Mouse (Mus musculus) adrenal gland, postnatal 4 days (tissue): ENCODE measurements around the gene Babam2. TPM values are rescaled to one million over a fixed set of nuclear protein-coding genes. Genes with fewer than 3 reads are reported as not detected.

Experiments used
- DNase-seq, 2 experiments: peaks; one replicate each; pipeline ENCODE4 v3.0.0; 2021 to 2022; ENCODE audit warnings: low spot score in 2 of 2, mixed read lengths in 2 of 2
- total RNA-seq, 2 experiments: library from RNA; stranded (reverse); gene quantifications; 2 replicates each; pipeline ENCODE4 v1.2.3; 2021

Babam2 gene
- total RNA-seq, 2 experiments from 2014 or later = 99.6 to 107 TPM

DNA sequence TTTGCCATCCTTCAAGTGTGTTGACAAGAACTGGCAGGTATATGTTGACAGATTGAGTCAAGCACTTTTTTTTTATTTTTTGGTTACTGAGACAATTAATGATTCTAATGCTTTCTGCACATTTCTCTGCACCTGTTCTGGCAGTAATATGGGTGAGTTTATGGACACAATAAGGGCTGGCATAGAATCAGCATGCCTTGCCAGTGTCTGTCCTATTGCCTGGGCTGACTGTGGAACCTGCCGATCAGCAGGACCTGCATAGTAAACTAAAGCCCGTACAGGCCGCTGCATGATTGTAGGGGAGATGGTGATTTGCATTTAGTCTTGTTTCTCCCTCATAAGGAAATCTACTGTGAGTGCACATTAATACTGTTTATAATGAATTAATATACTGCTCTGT lies 178.0 kb downstream of the Babam2 start:
- no peak for DNase-seq

DNA sequence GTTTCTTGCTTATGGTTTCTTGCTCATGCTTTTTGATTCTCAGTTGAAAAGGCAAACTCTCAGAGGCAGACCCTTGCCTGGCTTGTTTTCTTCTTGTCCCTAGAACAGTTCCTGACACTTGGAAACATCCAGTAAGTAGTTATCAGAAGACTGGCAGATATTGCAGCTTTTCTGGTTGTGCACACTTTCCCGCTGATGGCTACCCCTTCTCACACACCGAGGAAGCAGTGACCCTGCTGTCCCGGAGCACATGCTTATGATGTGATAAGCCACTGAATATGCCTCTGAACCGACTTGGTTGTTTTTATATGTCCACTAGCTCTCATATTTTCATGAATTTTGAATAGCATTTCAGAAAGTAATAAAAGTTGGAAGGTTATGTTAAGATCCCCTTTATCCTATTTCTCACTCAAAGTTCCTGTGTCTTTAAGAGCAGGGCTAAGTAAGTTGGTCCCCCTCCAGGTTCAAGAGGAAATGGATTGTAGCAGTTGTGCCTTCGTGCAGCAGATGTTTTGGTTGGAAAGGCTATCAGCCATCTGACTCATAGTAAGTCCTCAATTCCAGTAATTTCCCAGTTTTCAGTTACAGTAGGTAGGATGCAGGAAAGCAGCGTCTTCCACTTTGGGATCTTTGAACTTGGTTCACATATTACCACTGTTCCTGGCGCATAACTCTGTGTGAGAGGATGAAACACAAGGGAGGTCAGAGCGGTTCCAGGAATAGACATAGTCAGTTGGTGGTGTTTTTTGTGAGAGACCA lies 178.9 kb downstream of the Babam2 start:
- DNase-seq = no peak

DNA sequence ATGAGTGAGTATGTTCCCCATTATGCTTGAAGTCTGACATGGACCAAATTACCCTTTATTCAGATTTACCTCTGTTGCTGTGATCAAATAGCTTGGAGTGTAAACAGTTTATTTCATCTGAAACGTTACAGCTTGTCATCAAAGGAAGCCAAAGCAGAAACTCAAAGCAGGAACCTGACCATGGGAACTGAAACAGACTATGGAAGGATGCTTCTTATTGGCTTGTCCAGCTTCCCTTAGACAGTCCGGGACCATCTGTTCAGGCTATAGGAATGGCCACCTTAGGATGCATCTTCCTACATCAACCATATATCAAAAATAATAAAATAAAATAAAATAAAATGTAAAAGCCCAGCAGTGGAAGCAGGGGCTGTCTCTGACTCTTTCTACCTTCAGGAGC lies 183.0 kb downstream of the Babam2 start:
- no peak for DNase-seq

DNA sequence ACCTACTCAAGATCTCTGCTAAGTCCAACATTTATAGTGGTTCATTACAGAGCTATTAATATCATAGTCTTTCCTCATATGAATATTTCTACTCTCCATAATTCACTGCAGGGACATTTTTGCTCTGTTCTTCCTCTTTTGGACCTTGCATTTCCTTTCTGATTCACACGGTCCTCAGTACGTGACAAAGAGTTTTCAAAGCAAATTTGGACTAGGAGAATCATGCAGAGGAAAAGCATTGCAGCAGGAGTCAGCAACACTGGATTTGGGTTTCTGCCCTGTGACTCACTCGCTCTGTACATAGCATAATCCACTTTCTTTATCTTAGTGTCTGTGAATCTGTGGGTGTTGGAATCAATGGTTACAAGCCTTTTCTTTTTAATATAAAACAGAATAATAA lies 184.8 kb downstream of the Babam2 start:
- DNase-seq = no peak

DNA sequence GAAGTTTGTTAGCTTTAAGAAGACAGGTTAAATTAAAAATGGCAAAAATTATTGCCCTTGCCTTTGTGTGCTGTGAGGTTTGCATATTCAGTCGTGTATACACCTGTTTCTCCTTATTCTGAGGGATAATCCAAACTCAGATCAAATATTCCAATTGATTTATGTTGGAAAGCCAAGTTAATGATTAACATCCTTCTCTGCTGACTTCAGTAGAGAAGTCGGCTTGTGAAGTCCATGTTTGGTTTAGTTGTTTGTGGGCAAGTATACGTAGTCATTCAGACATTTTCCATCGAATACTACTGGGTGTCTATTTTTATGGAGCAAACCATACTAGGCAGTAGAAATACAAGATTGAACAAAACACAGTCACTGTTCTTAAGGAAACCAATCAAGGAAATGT lies 187.5 kb downstream of the Babam2 start:
- no peak for DNase-seq

DNA sequence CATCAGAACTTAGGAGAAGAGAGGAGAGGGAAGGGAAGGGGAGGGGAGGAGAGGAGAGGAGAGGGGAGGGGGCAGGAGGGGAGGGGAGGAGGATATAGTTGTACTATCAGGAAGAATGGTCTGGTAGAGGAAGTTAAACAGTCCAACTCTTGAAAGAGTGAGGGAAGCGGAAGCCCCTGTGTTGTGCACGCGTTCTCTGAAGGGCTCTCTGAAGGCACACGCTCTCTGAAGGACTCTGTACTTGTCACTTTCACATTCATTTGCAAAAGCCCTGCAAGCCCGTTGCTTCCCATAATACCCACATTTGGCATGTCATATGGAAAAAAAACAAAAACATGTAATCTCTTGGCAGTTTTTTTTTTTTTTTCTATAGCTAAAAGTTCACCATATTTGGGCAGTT lies 190.1 kb downstream of the Babam2 start:
- no peak for DNase-seq

DNA sequence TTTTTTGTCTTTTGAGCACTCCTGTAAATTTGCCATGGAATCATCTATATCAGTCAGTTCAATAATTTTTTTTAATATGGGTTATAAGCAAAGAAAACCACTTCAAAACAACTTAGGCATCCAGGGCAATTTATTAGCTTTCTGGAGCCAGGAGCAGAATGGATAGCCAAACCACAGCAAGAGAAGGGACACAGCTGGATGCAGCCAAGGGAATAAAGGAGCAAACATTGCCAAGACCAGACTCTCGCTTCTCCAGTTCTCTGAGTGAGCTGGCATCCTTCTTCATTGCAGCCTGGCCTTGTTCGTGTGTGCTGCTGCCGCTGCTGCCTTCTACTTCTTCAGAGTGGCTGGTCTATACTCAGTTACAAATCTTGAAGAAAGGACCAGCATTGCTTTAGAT lies 190.9 kb downstream of the Babam2 start:
- DNase-seq = no peak

DNA sequence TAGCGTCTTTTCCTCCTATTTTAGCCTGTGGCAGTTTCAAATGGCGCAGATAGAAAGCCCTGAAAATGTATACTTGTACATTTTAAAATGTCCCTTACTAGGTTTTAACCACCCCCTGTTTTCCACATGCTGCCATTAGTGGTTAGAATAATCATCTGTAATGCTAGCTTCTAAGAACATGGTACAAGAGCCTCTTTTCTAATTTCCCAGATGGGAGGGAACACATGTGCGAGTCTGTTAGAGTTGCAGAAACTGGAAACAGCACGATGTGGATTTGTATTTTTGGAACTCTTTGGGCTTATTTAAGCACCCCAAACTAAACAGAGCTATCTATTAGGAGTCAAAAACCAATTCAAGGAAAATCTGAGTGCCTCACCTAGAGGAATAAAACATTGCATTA lies 195.1 kb downstream of the Babam2 start:
- DNase-seq = no peak

DNA sequence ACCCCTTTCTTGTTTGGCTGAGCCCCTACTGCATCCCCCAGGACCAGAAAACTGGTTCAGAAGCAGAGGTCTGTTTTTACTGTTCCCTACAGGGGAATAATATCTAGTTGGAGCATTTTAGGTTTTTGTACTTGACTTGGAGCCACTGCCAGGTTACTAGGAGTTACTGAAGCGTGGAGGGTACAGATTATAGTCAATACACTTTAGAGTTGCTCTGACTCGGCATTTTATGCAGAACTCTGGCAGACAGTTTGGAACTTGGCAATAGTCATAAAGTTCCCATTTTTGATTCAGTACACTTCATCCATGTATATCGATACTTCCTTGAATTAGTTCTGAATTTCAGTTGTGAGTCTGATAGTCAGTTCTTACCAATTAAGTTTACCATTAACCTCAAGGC lies 202.4 kb downstream of the Babam2 start:
- no peak for DNase-seq

DNA sequence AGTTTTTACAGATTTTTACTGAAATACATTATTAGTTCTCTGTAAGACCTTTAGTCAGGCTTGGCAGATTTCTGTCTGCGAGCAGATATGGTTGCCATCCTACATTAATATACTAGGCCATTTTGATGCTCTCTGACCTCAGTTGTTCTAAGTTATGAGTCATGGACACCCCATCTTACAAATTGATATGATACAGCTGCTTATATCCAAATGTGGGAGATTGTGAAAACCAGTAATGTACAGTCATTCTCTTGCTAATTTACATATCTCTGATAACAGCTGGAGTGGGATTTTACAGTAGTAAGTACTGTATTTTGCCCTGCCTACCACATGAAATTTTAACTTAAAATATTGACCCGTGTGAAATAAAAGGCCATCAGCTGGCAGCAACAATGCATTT lies 204.7 kb downstream of the Babam2 start:
- no peak for DNase-seq

DNA sequence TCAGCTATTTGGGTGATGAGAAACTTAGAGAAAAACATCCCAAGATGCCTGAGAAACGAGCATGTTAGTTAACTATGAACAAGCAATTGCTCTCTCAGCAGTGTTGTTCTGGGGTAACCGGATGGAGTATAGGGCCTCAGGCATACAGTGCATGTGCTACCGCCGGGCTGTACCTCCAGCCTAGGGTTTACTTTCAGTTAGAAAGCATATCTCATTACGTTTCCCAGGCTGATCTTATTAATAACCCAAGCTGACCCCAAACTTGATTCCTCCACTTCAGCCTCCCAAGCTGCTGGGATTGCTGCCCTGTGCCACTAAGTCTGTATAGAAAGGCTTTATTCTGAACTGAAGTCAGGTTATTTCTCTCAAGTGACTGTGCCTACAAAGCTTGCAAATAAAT lies 205.4 kb downstream of the Babam2 start:
- no peak for DNase-seq

DNA sequence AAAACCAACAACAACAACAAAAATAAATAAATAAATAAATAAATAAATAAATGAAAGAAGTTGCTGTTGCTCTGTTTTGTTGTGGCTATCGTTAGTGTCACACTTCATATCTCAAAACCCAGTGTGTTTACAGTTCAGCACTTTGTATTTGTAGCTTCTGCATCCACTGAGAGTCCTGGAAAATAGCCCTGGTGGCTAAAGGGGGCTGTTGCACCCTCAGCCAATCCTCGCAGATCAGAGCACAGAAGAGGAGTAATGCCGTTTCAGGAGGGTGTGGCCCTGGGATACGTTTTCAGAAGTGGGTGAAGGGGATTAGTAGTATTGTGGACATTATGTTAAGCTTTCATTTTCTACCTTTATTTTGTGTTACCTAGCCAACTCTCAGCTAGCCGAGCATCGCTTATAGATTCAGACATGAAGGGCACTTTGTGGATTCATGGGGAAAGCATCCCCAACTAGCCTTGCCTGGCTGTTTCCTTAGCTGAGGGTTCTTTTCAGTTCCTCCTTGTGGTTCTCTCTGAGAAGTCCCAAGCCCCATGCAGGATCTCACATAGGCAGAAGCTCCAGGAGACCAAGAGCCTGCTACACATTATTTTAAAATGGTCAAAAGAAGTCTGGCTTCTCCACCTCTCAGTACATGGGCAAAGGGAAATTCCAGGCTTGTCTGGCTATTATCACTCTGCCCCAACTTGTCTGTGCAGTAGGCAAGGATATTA lies 207.6 kb downstream of the Babam2 start:
- DNase-seq = no peak

DNA sequence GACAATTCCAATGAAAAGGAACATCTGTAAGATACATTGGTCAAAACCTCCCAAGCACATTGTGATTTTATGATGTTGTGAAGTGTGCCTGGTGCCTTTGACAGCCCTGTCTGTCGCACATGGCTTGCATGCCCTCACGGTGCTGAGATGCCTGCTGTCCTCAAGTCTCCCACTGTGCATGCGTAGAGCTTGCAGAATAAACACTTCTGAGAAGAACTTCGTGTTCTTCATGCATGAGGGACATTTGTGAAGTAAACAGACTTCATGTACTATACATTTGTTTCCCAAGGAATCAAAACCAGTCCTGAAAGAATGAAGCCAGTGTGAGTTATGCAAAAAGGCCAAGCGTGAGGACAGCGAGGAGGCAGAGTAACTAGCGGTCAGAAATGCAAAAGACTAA lies 208.3 kb downstream of the Babam2 start:
- no peak for DNase-seq

DNA sequence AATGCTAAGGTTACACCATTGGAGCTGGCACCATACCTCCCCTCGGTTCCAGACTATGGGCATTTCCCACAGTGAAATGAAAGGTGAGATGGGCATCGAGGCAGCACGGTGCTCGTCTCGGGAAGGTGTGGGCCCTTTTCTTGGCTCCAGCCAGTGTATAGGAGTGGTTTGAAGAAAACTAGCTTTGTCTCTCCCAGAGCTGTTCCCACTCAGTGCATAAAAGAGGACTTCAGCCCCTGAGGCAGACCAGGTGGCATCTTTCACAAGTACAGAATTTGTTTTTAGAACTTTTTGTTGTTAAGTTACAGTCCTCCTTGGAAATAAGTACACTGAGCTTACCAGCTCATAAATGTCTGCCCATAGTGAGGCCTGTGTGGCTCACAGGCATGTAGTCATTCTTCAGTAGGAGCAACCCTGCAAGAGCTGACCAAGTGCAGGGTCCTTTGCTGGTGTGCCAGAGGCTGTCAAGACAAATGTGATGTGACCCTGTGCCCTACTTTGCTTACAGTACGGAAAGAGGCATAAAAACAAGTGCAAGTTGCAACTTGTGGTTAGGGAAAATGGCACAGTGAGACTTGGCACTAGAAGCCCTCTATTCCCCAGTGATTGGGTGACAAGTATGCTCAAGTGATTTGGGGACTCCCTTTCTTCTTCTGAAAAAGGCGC lies 208.9 kb downstream of the Babam2 start:
- DNase-seq = no peak

DNA sequence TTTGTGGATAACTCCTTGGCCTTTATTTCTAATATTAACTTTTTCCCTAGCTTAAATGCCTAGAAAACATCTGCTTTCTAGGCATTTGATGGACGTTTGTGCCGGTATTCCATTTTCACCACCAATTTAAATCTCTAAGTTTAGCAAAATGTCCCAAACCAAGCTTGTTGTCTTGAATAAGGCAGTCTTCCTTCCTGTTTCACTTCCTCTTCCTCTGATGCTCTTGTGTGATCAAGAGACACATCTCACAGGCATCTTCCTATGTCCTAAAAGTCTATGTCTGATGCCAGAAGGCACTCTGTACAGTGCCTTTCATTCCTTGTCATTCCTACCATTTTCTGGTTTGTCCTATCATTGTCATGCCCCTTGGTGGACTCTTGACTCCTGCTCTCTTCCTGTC lies 210.5 kb downstream of the Babam2 start:
- no peak for DNase-seq

DNA sequence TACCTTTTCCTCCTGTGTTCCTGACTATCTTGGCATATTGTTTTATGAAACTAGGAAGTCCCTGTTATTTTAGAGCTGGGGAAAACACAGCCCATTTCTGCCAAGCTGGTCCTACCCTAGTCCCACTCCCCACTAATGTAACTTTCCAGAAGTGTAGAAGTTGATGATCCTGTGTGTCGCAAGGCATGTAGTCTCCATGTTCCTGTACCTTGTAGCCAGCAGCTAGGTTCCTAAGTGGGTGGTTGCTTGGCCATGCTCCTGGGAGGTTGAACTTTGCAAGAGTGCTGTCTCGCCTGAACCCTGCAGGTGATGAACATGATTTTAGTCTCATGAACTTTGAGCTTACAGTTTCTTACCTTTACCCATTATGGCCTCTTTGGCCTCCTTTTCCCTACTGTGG lies 211.3 kb downstream of the Babam2 start:
- no peak for DNase-seq

DNA sequence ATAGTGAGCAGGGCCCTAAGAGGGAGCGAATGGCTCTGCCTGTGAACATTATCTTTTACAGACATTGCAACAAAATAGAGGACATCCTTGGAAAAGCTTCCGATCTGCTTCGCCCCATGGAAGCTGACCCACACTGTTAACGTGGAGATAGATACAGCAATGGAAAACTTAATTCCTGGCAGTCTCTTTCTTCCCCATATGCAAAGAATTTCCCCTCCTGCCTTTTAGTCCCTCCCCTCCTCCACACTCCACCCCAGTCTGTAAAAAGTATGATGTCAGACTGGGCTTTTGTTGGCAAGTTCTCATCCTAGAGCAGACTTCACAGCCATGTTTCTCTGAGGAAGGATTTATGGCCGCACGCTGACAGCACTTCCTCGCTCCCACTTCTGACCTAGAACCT lies 218.8 kb downstream of the Babam2 start:
- DNase-seq = no peak

DNA sequence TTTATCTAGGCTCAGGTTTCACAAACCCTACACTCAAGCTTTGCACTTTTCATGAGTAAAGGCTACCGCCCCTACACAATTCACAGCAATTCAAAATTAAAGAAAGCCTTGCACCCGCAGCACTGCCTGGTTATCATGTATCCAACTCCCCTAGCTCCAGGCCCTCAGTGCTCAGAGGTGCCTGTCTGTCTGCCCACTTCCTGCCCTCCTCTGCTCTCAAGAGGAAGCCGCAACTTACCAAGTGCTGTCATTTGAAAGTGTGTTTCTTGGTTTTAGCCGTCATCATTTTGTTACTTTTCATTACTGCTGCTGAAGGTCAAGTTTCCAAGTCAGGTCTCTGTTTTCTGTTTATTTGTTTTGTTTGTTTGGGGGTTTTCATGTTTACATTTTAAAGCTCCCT lies 221.1 kb downstream of the Babam2 start:
- DNase-seq = no peak

DNA sequence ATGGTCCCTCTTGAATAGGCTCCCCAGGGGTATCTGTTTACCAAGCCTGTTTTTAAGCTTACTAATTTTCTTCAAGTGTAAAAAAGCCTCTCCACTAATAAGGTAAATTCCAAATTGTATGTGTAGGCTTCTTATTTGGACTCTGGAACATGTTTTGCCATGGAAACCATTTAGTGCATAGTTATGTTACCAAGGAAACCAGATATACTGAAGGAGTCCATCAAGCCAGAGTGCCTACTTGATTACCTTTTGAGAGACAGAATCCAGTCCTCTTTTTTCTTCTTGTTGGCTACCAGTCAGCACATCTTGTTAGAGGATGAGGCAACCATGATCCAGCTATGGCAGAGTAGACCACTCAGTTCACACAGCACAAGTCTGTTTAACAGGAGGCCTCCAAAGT lies 222.6 kb downstream of the Babam2 start:
- no peak for DNase-seq

DNA sequence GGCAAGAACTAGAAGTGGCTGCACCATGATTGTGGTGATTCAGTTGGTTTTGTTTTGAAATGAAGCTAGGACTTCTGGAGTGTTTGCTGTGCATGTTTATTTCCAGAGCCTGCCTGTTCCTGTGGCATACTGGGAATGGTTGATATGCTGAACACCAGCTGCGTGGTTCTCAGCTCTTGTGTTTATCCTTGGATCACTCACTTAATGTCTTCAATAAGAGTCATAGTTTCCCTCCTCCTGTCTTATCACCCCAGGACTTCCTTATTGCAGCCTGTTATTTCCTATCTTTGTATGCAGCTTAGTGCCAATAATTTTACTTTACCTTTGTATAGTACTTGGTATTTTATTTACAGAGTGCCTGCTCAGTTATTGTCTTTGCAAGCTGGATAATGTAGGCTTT lies 223.4 kb downstream of the Babam2 start:
- DNase-seq = no peak

DNA sequence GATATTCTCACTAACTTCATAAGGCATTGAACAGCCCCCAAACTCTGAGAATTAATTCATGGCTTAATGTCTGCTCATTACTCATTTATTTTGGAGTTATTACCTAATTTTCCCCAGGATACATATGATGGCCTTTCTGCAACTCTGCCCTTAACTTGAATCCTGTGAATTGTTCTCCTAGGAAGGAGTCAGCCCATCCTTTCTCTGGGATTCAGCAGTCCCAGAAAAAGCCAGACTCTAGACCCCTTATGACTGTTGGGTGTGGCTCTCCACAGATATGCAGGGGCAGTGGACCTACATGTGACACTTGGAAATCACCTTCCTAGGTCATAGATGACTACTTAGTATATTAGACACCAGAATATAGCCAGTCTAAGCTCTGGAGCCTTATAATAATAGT lies 226.6 kb downstream of the Babam2 start:
- no peak for DNase-seq

DNA sequence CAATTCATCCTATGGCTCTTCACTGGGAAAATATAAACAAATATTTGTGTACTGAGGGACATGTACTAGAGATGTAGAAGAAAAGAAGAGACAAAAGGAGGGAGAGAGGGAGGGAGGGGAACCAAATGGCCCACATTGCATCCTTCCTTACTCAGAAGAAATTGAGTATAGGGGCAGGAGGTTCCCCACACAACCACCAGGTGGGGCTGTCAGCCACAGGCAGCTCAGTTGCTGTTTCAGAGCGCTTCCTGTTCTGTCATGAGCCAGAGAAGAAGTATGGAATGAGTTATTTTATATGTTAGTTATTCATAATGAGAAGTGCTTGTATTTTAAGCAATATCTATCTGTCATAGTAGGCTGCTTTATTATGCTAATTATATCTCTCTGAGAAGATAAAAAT lies 229.1 kb downstream of the Babam2 start:
- DNase-seq = no peak

DNA sequence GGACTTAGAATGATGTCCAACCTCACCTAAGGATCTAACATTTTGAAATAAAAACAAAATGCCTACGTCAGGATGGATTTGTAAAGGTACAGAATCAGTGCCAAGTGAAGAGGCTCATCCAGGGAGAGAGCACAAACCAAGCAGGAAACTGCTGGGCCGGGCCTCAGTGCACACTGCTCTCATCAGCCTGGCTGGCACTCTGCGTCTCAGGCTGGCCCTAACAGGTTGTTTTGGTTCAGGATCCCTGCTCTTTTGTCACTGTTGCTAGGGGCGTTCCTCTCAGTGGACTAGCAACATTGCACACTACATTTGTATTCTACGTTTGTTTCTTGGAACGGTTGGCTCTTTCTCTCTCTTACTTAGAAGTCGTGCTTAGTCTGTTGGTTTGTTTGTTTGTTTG lies 231.5 kb downstream of the Babam2 start:
- no peak for DNase-seq
